Mouse (Mus musculus): Measurements from ENCODE around the gene Tmem236.

Tmem236 gene

GRCm38 (mm10) chr2:14174334-14174733, at the start of gene Tmem236:
Gene Tmem236, plus strand, starts transcription at chr2:14174523.
- DNase-seq (ENCODE audit: low spot score in 2 of 2): no peak

GRCm38 (mm10) chr2:14126387-14126786, 47.9 kb upstream of the Tmem236 start:
- DNase-seq (ENCODE audit: low spot score in 2 of 2): no peak

- DNase-seq (ENCODE audit: low spot score in 2 of 2): no peak
Observed at GRCm38 (mm10) chr2:14127629-14128028, 46.7 kb upstream of the Tmem236 start.

- DNase-seq (ENCODE audit: low spot score in 2 of 2): no peak
Observed at GRCm38 (mm10) chr2:14130641-14131339, 43.5 kb upstream of the Tmem236 start.

GRCm38 (mm10) chr2:14132468-14133326, 41.6 kb upstream of the Tmem236 start:
- no peak for DNase-seq (ENCODE audit: low spot score in 2 of 2)

GRCm38 (mm10) chr2:14136906-14137305, 37.4 kb upstream of the Tmem236 start:
- DNase-seq (ENCODE audit: low spot score in 2 of 2): no peak

- DNase-seq (ENCODE audit: low spot score in 2 of 2): no peak
Observed at GRCm38 (mm10) chr2:14139590-14139989, 34.7 kb upstream of the Tmem236 start.

GRCm38 (mm10) chr2:14140044-14140443, 34.3 kb upstream of the Tmem236 start:
- no peak for DNase-seq (ENCODE audit: low spot score in 2 of 2)

- DNase-seq (ENCODE audit: low spot score in 2 of 2): no peak
Observed at GRCm38 (mm10) chr2:14145311-14145710, 29.0 kb upstream of the Tmem236 start.

GRCm38 (mm10) chr2:14146913-14147312, 27.4 kb upstream of the Tmem236 start:
- DNase-seq (ENCODE audit: low spot score in 2 of 2): no peak

- DNase-seq (ENCODE audit: low spot score in 2 of 2): no peak
Observed at GRCm38 (mm10) chr2:14150829-14151228, 23.5 kb upstream of the Tmem236 start.

- DNase-seq (ENCODE audit: low spot score in 2 of 2): no peak
Observed at GRCm38 (mm10) chr2:14151854-14152253, 22.5 kb upstream of the Tmem236 start.

- DNase-seq (ENCODE audit: low spot score in 2 of 2): no peak
Observed at GRCm38 (mm10) chr2:14159047-14159446, 15.3 kb upstream of the Tmem236 start.

- DNase-seq (ENCODE audit: low spot score in 2 of 2): no peak
Observed at GRCm38 (mm10) chr2:14159756-14160155, 14.6 kb upstream of the Tmem236 start.

- DNase-seq (ENCODE audit: low spot score in 2 of 2): no peak
Observed at GRCm38 (mm10) chr2:14164459-14165030, 9.8 kb upstream of the Tmem236 start.

GRCm38 (mm10) chr2:14165066-14165465, 9.3 kb upstream of the Tmem236 start:
- no peak for DNase-seq (ENCODE audit: low spot score in 2 of 2)

- DNase-seq (ENCODE audit: low spot score in 2 of 2): no peak
Observed at GRCm38 (mm10) chr2:14165618-14166344, 8.5 kb upstream of the Tmem236 start.

GRCm38 (mm10) chr2:14167721-14168120, 6.6 kb upstream of the Tmem236 start:
- no peak for DNase-seq (ENCODE audit: low spot score in 2 of 2)

GRCm38 (mm10) chr2:14176460-14177193, 2.3 kb downstream of the Tmem236 start:
- DNase-seq (ENCODE audit: low spot score in 2 of 2): no peak

- no peak for DNase-seq (ENCODE audit: low spot score in 2 of 2)
Observed at GRCm38 (mm10) chr2:14184375-14184774, 10.1 kb downstream of the Tmem236 start.

GRCm38 (mm10) chr2:14190684-14191083, 16.4 kb downstream of the Tmem236 start:
- DNase-seq (ENCODE audit: low spot score in 2 of 2): no peak
